Mouse (Mus musculus): Measurements from ENCODE around the gene Mylk4. TPM values are rescaled to one million over a fixed set of nuclear protein-coding genes. Genes with fewer than 3 reads are reported as not detected.

The Mylk4 gene
- polyA plus RNA-seq, 1 experiment from 2014 or later: 0.12 TPM

GRCm38 (mm10) chr13:32763141-32763540 is 20.6 kb downstream of the Mylk4 start:
- H3K9ac ChIP-seq (ENCODE audit: low read depth, low read length): no peak overlapping the region
- 79% methylated on average over 3 of the region's 3 CpGs for WGBS
- no peak for TF ChIP-seq CTCF (IDR thresholded peaks at IDR 0.05; ENCODE audit: low read depth)
- H3K27ac ChIP-seq: no peak overlapping the region
- H3K9me3 ChIP-seq (replicated peaks; ENCODE audit: low read length): no peaks in the 10 kb centered on the region
- no peak overlapping the region for H3K4me2 ChIP-seq (ENCODE audit: low read length)
- no peaks in the 10 kb centered on the region for H3K36me3 ChIP-seq (ENCODE audit: insufficient read depth, low read length)
- no peaks in the 10 kb centered on the region for H3K27me3 ChIP-seq (ENCODE audit: insufficient read depth, low read length)
- no peak for ATAC-seq (replicated peaks; ENCODE audit: low FRiP score, low read depth)
- DNase-seq (ENCODE audit: low spot score): no peak
- no peak overlapping the region for H3K4me3 ChIP-seq (replicated peaks; ENCODE audit: low read depth, low read length)
- no peaks in the 10 kb centered on the region for H3K4me1 ChIP-seq (replicated peaks; ENCODE audit: insufficient read depth, low read length)

DNA sequence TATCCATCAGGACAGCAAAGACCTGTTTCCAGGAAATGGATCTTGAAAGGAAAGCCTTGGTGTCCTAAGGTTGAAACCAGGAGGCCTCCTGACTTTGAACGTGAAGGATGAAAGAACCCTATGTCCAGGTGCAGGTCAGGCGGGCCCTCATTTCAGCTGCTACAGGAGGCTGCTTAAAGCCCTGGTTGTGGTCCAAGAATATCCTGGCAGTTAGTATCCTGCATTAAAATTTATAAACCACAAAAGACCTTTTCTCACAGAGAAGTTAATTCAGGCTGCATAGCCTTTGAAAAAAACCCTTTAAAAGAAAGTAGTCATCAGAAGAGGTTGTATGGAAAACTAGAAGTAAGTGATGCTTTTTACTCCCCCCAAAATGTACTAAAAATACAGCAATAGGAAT is 23.0 kb downstream of the Mylk4 start:
- Histone ChIP-seq H3K9ac (ENCODE audit: low read depth, low read length) (no peak overlapping the region), H3K36me3 (ENCODE audit: insufficient read depth, low read length) (no peaks in the 10 kb centered on the region), H3K4me3 (replicated peaks; ENCODE audit: low read depth, low read length) (no peak overlapping the region), H3K9me3 (replicated peaks; ENCODE audit: low read length) (no peaks in the 10 kb centered on the region), H3K27me3 (ENCODE audit: insufficient read depth, low read length) (no peaks in the 10 kb centered on the region), H3K27ac (no peak overlapping the region), H3K4me2 (ENCODE audit: low read length) (no peak overlapping the region), H3K4me1 (replicated peaks; ENCODE audit: insufficient read depth, low read length) (no peaks in the 10 kb centered on the region)
- no peak for TF ChIP-seq CTCF (IDR thresholded peaks at IDR 0.05; ENCODE audit: low read depth)
- no peak for ATAC-seq (replicated peaks; ENCODE audit: low FRiP score, low read depth)
- DNase-seq (ENCODE audit: low spot score): no peak
- WGBS: 72% methylated on average over 2 of the region's 2 CpGs

GRCm38 (mm10) chr13:32759036-32759435 is 24.7 kb downstream of the Mylk4 start:
- no peak for DNase-seq (ENCODE audit: low spot score)
- ATAC-seq (replicated peaks; ENCODE audit: low FRiP score, low read depth): no peak
- H3K9me3 ChIP-seq (replicated peaks; ENCODE audit: low read length): no peaks in the 10 kb centered on the region
- H3K4me2 ChIP-seq (ENCODE audit: low read length): no peak overlapping the region
- WGBS: 41% methylated on average over 4 of the region's 4 CpGs
- H3K36me3 ChIP-seq (ENCODE audit: insufficient read depth, low read length): no peaks in the 10 kb centered on the region
- H3K4me1 ChIP-seq (replicated peaks; ENCODE audit: insufficient read depth, low read length): no peaks in the 10 kb centered on the region
- H3K27me3 ChIP-seq (ENCODE audit: insufficient read depth, low read length): no peaks in the 10 kb centered on the region
- H3K27ac ChIP-seq: no peak overlapping the region
- H3K9ac ChIP-seq (ENCODE audit: low read depth, low read length): no peak overlapping the region
- H3K4me3 ChIP-seq (replicated peaks; ENCODE audit: low read depth, low read length): no peak overlapping the region
- no peak for TF ChIP-seq CTCF (IDR thresholded peaks at IDR 0.05; ENCODE audit: low read depth)

GRCm38 (mm10) chr13:32752066-32752657 is 31.6 kb downstream of the Mylk4 start:
- H3K36me3 ChIP-seq (ENCODE audit: insufficient read depth, low read length): no peaks in the 10 kb centered on the region
- H3K27ac ChIP-seq: peak overlapping the region; percentile 52
- no peak overlapping the region for H3K4me2 ChIP-seq (ENCODE audit: low read length)
- ATAC-seq (replicated peaks; ENCODE audit: low FRiP score, low read depth) (peak; percentile 65), DNase-seq (ENCODE audit: low spot score) (peak; percentile 95)
- H3K27me3 ChIP-seq (ENCODE audit: insufficient read depth, low read length): no peaks in the 10 kb centered on the region
- no peak overlapping the region for H3K9ac ChIP-seq (ENCODE audit: low read depth, low read length)
- no peak overlapping the region for H3K4me3 ChIP-seq (replicated peaks; ENCODE audit: low read depth, low read length)
- TF ChIP-seq CTCF (IDR thresholded peaks at IDR 0.05; ENCODE audit: low read depth): no peak
- WGBS: 9% methylated on average over 4 of the region's 4 CpGs
- peaks cover 3% of the 10 kb centered on the region; the same call in 1 of the 2 replicates for H3K4me1 ChIP-seq (replicated peaks; ENCODE audit: insufficient read depth, low read length)
- no peaks in the 10 kb centered on the region for H3K9me3 ChIP-seq (replicated peaks; ENCODE audit: low read length)

GRCm38 (mm10) chr13:32750507-32750906 is 33.2 kb downstream of the Mylk4 start:
- Histone ChIP-seq H3K36me3 (ENCODE audit: insufficient read depth, low read length) (no peaks in the 10 kb centered on the region), H3K4me2 (ENCODE audit: low read length) (no peak overlapping the region), H3K9me3 (replicated peaks; ENCODE audit: low read length) (no peaks in the 10 kb centered on the region), H3K4me3 (replicated peaks; ENCODE audit: low read depth, low read length) (no peak overlapping the region), H3K9ac (ENCODE audit: low read depth, low read length) (no peak overlapping the region), H3K27me3 (ENCODE audit: insufficient read depth, low read length) (no peaks in the 10 kb centered on the region), H3K27ac (no peak overlapping the region), H3K4me1 (replicated peaks; ENCODE audit: insufficient read depth, low read length) (peaks cover 3% of the 10 kb centered on the region; the same call in 1 of the 2 replicates)
- WGBS: 96% methylated on average over 1 of the region's 1 CpGs
- ATAC-seq (replicated peaks; ENCODE audit: low FRiP score, low read depth) (no peak), DNase-seq (ENCODE audit: low spot score) (no peak)
- no peak for TF ChIP-seq CTCF (IDR thresholded peaks at IDR 0.05; ENCODE audit: low read depth)

- DNase-seq (ENCODE audit: low spot score): no peak
- Histone ChIP-seq H3K36me3 (ENCODE audit: insufficient read depth, low read length) (no peaks in the 10 kb centered on the region), H3K9me3 (replicated peaks; ENCODE audit: low read length) (no peaks in the 10 kb centered on the region), H3K27me3 (ENCODE audit: insufficient read depth, low read length) (no peaks in the 10 kb centered on the region), H3K4me1 (replicated peaks; ENCODE audit: insufficient read depth, low read length) (peaks cover 3% of the 10 kb centered on the region; the same call in 1 of the 2 replicates), H3K9ac (ENCODE audit: low read depth, low read length) (no peak overlapping the region), H3K4me3 (replicated peaks; ENCODE audit: low read depth, low read length) (no peak overlapping the region), H3K27ac (no peak overlapping the region), H3K4me2 (ENCODE audit: low read length) (no peak overlapping the region)
- WGBS: 47% methylated on average over 2 of the region's 2 CpGs
- no peak for TF ChIP-seq CTCF (IDR thresholded peaks at IDR 0.05; ENCODE audit: low read depth)
- ATAC-seq (replicated peaks; ENCODE audit: low FRiP score, low read depth): no peak
Observed at GRCm38 (mm10) chr13:32748421-32748820, 35.3 kb downstream of the Mylk4 start.

- H3K9ac ChIP-seq (ENCODE audit: low read depth, low read length): no peak overlapping the region
- H3K4me3 ChIP-seq (replicated peaks; ENCODE audit: low read depth, low read length): no peak overlapping the region
- no peak overlapping the region for H3K4me2 ChIP-seq (ENCODE audit: low read length)
- DNase-seq (ENCODE audit: low spot score) (no peak), ATAC-seq (replicated peaks; ENCODE audit: low FRiP score, low read depth) (no peak)
- H3K27me3 ChIP-seq (ENCODE audit: insufficient read depth, low read length): no peaks in the 10 kb centered on the region
- 38% methylated on average over 7 of the region's 7 CpGs for WGBS
- no peaks in the 10 kb centered on the region for H3K36me3 ChIP-seq (ENCODE audit: insufficient read depth, low read length)
- no peak for TF ChIP-seq CTCF (IDR thresholded peaks at IDR 0.05; ENCODE audit: low read depth)
- H3K4me1 ChIP-seq (replicated peaks; ENCODE audit: insufficient read depth, low read length): no peaks in the 10 kb centered on the region
- H3K9me3 ChIP-seq (replicated peaks; ENCODE audit: low read length): no peaks in the 10 kb centered on the region
- no peak overlapping the region for H3K27ac ChIP-seq
Observed at GRCm38 (mm10) chr13:32741161-32741560, 42.6 kb downstream of the Mylk4 start.
